11 mouse cellular contexts compared by ENCODE assay signal in the genomic region with DNA sequence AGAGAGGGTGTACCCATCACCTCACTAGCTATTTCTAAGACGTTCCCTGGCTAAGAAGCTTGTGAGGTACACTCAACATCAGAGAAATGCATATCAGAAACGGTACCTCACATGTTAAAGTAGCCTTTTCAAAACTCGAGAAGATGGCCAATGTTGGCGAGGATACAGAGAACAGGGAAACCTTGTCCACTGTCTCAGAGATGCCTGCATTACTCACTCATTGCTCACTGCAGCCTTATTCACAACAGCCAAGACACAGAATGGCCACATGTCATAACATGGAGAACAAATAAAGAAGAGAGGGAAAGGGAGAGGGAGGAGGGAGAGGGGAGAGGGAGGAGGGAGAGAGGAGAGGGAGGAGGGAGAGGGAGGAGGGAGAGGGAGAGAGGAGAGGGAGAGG. TPM values are rescaled to one million over a fixed set of nuclear protein-coding genes. Genes with fewer than 3 reads are reported as not detected.
A peak's percentile ranks its signal among the peaks of the same experiment; 100 is the strongest.
DNase-seq lines count a peak whose midpoint lies in the region; ATAC-seq and TF ChIP-seq lines count a peak whose summit lies in the region.
"Had no signal": no experiment of that assay in that cellular context is flagged by ENCODE, and none has a peak within 500 bp of the region (broad histone marks: within the 10 kb centered on the region; RNA-seq: fewer than 3 reads in every experiment).

No protein-coding gene starts in this region.

- H3K4me1 ChIP-seq in hindbrain, postnatal 0 days (ENCODE audit: insufficient read depth, low read length): peaks cover 5% of the 10 kb centered on the region; the same call in 1 of the 2 replicates
- no peaks in the 10 kb centered on the region for H3K4me1 ChIP-seq in hindbrain, embryonic 11.5 days (replicated peaks; ENCODE audit: control insufficient read depth, insufficient read depth, low read length)
- H3K4me1 ChIP-seq in intestine, embryonic 16.5 days (ENCODE audit: control insufficient read depth, insufficient read depth, low read length): peaks cover 25% of the 10 kb centered on the region

- 0 out of 2 replicates have a peak overlapping the region, but pooled peaks have one; percentile 12 for H3K27ac ChIP-seq in hindbrain, postnatal 0 days
- no peak overlapping the region for H3K27ac ChIP-seq in hindbrain, embryonic 11.5 days (ENCODE audit: low read depth, low read length)
- H3K27ac ChIP-seq in intestine, embryonic 16.5 days (ENCODE audit: low read length): peak overlapping the region; percentile 68; the same call in 1 of the 2 replicates

- no peak overlapping the region for H3K4me3 ChIP-seq in hindbrain, postnatal 0 days (ENCODE audit: low read length)
- H3K4me3 ChIP-seq in hindbrain, embryonic 11.5 days (ENCODE audit: low read depth, low read length): no peak overlapping the region
- no peak overlapping the region for H3K4me3 ChIP-seq in intestine, embryonic 16.5 days (ENCODE audit: low read length)
- H3K4me3 ChIP-seq: heart, adult 2 months; hindbrain, embryonic 10.5 days had no signal

- no peak for TF ChIP-seq CTCF in hindbrain, postnatal 0 days (IDR thresholded peaks at IDR 0.05; ENCODE audit: low read depth)

- no peak overlapping the region for H3K9ac ChIP-seq in hindbrain, postnatal 0 days (replicated peaks; ENCODE audit: low read length)
- no peak overlapping the region for H3K9ac ChIP-seq in hindbrain, embryonic 11.5 days (ENCODE audit: low read depth, low read length)
- no peak overlapping the region for H3K9ac ChIP-seq in intestine, embryonic 16.5 days (ENCODE audit: low read depth, low read length)

- 46% methylated on average over 4 of the region's 4 CpGs for WGBS in hindbrain, postnatal 0 days
- WGBS in hindbrain, embryonic 11.5 days: 59% methylated on average over 4 of the region's 4 CpGs
- WGBS in intestine, embryonic 16.5 days: 47% methylated on average over 4 of the region's 4 CpGs

- no peaks in the 10 kb centered on the region for H3K9me3 ChIP-seq in hindbrain, postnatal 0 days (ENCODE audit: low read length)
- H3K9me3 ChIP-seq in hindbrain, embryonic 11.5 days (ENCODE audit: control insufficient read depth, low read length): no peaks in the 10 kb centered on the region
- H3K9me3 ChIP-seq in intestine, embryonic 16.5 days (ENCODE audit: control insufficient read depth, low read length): no peaks in the 10 kb centered on the region
- H3K9me3 ChIP-seq: hindbrain, embryonic 10.5 days had no signal

- H3K4me2 ChIP-seq in hindbrain, postnatal 0 days (ENCODE audit: low read depth, low read length): no peak overlapping the region
- no peak overlapping the region for H3K4me2 ChIP-seq in hindbrain, embryonic 11.5 days (replicated peaks; ENCODE audit: low read depth, low read length)
- H3K4me2 ChIP-seq in intestine, embryonic 16.5 days (ENCODE audit: low read depth, low read length): no peak overlapping the region

- no peak for ATAC-seq in hindbrain, postnatal 0 days
- no peak for ATAC-seq in hindbrain, embryonic 11.5 days (ENCODE audit: low FRiP score)
- no peak for ATAC-seq in intestine, embryonic 16.5 days
- ATAC-seq: midbrain, embryonic 16.5 days had no signal

- DNase-seq in adrenal gland, adult (ENCODE audit: inconsistent age in 2 of 2, low spot score in 1 of 2): peak; percentile 25 to 65
- DNase-seq in adrenal gland, postnatal 10 days: no peak
- DNase-seq in hindbrain, postnatal 0 days (ENCODE audit: low spot score): no peak
- DNase-seq in hindbrain, embryonic 11.5 days (ENCODE audit: low spot score): no peak
- peak; percentile 9 for DNase-seq in 416B (ENCODE audit: low read depth)
- no peak for DNase-seq in right cerebral cortex, postnatal 4 days
- no peak for DNase-seq in right cerebral cortex, postnatal 10 days (ENCODE audit: low spot score in 2 of 2)

- no peaks in the 10 kb centered on the region for H3K27me3 ChIP-seq in hindbrain, postnatal 0 days (ENCODE audit: insufficient read depth, low read length)
- no peaks in the 10 kb centered on the region for H3K27me3 ChIP-seq in hindbrain, embryonic 11.5 days (ENCODE audit: control insufficient read depth, insufficient read depth, low read length)
- H3K27me3 ChIP-seq in intestine, embryonic 16.5 days (replicated peaks; ENCODE audit: control insufficient read depth, insufficient read depth, low read length): no peaks in the 10 kb centered on the region

- no peaks in the 10 kb centered on the region for H3K36me3 ChIP-seq in hindbrain, postnatal 0 days (ENCODE audit: insufficient read depth, low read length)
- no peaks in the 10 kb centered on the region for H3K36me3 ChIP-seq in hindbrain, embryonic 11.5 days (ENCODE audit: control insufficient read depth, insufficient read depth, low read length)
- H3K36me3 ChIP-seq in intestine, embryonic 16.5 days (ENCODE audit: control insufficient read depth, insufficient read depth, low read length): no peaks in the 10 kb centered on the region
- H3K36me3 ChIP-seq: hindbrain, embryonic 10.5 days had no signal

RNA-seq across cellular contexts. Expression of a gene that starts 47.9 kb away (rescaled TPM):
- 10 to 100 TPM; 18.4 to 21.9 TPM for total RNA-seq in adrenal gland, postnatal 10 days (2021)
- 18.6 and 22.7 TPM in 2 replicates for total RNA-seq in hindbrain, postnatal 0 days (2014; rRNA removed)
- polyA plus RNA-seq in hindbrain, postnatal 0 days (2015; fragmentation: Nextera tagmentation; extraction: Ambion mirVana): 61.3 and 62.9 TPM in 2 replicates
- 58.5 and 73.2 TPM in 2 replicates for polyA plus RNA-seq in hindbrain, embryonic 11.5 days (2014; fragmentation: Nextera tagmentation; extraction: Ambion mirVana)
- 27.9 and 30.0 TPM in 2 replicates for polyA plus RNA-seq in intestine, embryonic 16.5 days (2015; fragmentation: Nextera tagmentation; extraction: Ambion mirVana)

Comparison
In these comparisons a context has a peak if more than half of its experiments do, and no peak if none do; other contexts are left out.
1. DNase-seq: peak in adrenal gland, adult (2 of 2) and 416B (single experiment); none in adrenal gland, postnatal 10 days (single experiment), hindbrain, postnatal 0 days (single experiment), hindbrain, embryonic 11.5 days (single experiment), right cerebral cortex, postnatal 4 days (single experiment) and right cerebral cortex, postnatal 10 days (0 of 2).